Mouse (Mus musculus): ENCODE data around the gene Tuba1c.
"Not testable (repeated sequence)": the region's sequence is repeated elsewhere in the genome, so short reads cannot be mapped to it uniquely, and the experiment has no call there.

The Tuba1c gene

GRCm38 (mm10) chr15:99056332-99056731 is 26.6 kb downstream of the Tuba1c start:
- DNase-seq (ENCODE audit: low spot score in 2 of 2): peak; percentile 25 to 51

DNA sequence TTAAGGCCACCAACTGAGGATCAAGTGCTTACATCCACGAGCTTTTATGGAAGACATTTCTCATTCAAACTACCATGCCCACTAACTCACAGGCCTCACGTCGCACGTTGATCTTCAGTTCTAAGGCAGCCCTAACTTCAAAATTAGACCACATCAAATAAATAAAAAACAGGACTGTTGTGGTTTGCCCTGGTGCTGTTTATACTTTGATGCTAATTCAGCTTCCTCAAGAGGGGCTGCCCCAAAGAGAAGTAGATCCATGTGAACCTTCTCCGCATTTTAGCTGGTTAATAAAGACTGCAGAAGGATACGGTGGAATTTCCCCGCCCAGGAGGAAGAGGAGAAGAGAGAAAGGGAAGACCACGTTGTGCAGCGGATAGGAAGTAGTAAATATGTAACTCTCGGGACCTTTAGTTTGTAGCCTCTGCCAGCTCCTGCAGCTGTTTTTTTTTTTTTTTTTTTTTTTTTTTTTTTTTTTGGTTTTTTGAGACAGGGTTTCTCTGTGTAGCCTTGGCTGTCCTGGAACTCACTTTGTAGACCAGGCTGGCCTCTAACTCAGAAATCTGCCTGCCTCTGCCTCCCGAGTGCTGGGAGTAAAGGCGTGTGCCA is 36.0 kb downstream of the Tuba1c start:
- no peak for DNase-seq (ENCODE audit: low spot score in 2 of 2)

- DNase-seq (ENCODE audit: low spot score in 2 of 2): no peak
Measured at GRCm38 (mm10) chr15:99071988-99072387, 42.3 kb downstream of the Tuba1c start.

GRCm38 (mm10) chr15:99074019-99074599 is 44.4 kb downstream of the Tuba1c start, which contains the start of gene Troap:
Troap (plus strand) TSS chr15:99074575.
- no peak for DNase-seq (ENCODE audit: low spot score in 2 of 2)

DNA sequence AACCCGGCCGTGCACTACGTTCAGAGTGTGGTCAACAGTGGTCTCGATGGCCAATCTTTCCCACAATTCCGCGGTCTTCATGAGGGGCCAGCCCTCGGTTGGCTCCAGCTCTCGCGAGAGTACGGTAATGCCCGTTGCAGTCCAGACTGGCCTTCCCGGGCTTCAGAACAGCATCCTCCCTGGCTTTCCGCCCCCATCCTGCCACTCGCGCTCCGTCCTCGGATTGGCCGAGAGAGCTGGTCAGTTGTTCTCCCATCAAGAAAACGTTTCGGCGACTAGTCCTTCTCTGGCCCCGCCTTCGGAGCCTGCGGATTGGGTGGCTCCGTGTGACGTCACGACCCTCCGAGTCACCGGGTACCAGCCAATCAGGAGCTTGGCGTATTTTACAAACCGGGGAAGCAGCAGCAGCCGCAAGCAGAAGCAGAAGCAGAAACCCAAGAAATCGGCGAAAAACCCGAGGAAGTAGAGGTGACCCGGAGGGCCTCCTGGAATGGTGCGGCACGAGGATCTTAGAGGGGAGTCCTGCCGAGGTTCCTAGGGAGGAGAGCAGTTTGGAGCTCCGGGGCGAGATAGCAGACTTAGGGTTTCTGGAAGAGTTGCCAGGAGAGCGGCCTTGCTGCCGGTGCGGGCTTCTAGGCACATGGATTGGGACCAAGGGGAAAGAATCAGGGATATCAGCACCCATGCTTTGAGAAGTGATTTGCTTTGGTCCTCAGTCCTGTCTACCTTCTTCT is 45.1 kb downstream of the Tuba1c start:
- DNase-seq (ENCODE audit: low spot score in 2 of 2): peak; percentile 96

DNA sequence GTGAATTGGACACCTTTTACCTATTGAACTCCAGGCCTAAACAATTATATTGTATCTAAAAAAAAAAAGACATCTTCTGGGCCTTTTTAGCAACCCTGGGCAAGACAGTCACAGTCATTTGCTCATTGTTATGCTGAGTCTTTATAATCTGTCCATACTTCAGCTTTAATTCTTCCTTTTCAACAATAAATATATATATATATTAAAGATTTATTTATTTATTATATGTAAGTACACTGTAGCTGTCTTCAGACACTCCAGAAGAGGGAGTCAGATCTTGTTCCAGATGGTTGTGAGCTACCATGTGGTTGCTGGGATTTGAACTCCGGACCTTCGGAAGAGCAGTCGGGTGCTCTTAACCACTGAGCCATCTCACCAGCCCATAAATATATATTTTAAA is 46.3 kb downstream of the Tuba1c start:
- DNase-seq (ENCODE audit: low spot score in 2 of 2): not testable (repeated sequence)

GRCm38 (mm10) chr15:99078181-99078910 is 48.7 kb downstream of the Tuba1c start:
- DNase-seq (ENCODE audit: low spot score in 2 of 2): no peak

DNA sequence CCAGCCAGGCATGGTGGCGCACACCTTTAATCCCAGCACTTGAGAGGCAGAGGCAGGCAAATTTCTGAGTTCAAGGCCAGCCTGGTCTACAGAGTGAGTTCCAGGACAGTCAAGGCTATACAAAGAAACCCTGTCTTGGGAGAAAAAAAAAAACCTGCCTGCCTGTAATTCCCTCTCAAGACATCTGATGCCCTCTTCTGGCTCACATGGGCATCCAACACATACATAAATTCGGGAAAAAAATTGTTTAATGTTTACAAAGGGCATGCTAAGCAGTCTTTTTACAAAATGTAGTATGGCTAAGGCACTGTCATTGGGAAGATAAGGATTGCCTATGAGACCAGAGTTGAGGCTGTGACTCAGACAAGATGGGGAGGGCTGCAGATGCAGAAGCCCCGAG is 50.1 kb downstream of the Tuba1c start:
- no peak for DNase-seq (ENCODE audit: low spot score in 2 of 2)

GRCm38 (mm10) chr15:99082322-99082721 is 52.6 kb downstream of the Tuba1c start:
- DNase-seq (ENCODE audit: low spot score in 2 of 2): no peak

GRCm38 (mm10) chr15:99082840-99083239 is 53.1 kb downstream of the Tuba1c start:
- no peak for DNase-seq (ENCODE audit: low spot score in 2 of 2)

DNA sequence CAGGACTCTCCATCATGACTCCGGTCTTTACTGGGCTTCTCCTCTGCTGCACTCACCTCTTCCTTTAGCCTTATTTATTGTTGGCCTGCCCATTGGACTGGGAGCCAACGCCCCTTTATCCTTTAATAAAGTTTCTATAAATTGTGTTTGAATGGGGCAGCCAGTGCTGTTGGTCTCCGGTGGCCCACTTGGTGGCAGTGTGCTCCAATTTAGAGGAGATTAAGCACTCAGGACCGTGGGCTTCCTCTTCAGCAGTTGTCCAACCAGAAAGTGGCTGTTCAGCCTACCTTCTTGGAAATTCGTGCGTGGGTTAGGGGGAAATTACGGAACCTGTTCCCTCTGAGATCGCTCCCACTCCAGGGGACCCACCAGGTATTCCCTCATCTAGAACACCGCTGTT is 53.6 kb downstream of the Tuba1c start:
- DNase-seq (ENCODE audit: low spot score in 2 of 2): no peak

- no peak for DNase-seq (ENCODE audit: low spot score in 2 of 2)
Measured at GRCm38 (mm10) chr15:99083867-99084557, 54.3 kb downstream of the Tuba1c start.

GRCm38 (mm10) chr15:99084618-99085017 is 54.9 kb downstream of the Tuba1c start:
- no peak for DNase-seq (ENCODE audit: low spot score in 2 of 2)

DNA sequence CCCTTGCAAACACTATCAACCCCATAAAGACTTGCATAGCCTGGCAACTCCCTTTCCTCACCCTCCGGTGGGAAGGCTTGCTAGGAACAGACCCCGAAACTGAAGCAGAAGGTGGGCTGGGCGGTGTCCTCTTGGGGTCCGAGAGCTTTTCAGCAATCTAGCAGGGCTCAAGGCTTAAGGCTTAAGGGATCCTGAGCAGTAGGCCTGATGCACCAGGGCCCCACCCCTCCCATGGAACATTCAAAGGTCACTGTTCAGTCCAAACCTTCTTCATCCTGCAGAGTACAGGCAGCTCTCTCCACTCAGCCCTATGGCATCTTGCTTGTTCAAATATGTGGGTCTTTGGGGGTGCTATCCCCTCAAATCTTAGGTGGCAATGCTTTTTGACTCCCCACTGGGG is 56.3 kb downstream of the Tuba1c start:
- DNase-seq (ENCODE audit: low spot score in 2 of 2): no peak

DNA sequence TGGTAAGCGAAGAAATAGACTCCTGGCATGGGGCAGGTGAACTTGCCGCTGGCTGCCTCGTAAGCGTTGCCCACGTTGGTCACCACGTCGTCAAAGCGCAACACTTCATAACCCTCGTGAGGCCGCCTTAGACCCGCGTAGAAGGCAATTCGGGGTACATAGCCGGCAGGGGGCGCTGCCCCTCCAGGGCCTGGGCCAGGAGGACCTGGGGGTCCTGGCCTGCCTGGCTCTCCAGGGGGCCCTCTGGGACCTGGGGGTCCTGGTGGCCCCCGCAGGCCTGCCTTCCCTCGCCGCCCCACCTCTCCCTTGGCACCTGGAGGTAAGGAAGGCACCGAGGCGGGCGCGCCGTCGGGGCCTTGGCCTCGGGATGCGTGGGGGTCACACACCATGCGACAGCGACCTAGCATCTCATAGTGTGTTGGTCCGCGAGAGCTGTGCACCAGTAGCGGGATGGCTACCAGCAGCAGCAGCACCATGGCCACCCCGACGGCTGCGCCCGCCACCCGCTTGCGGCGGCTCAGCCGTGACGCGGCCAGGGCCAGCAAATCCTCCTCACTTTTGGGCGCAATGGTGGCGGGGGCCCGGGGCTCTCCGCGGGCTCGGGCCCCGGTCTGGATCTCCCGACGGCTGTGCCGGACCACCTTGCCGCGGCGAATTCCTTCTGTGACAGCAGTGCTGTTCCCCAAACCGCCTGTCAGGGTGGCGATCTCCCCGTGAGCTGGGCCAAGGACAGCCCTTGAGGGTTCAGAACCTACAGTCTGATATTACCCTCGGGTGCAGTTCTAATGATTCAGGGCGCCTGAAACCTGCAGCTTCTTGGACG is 57.8 kb downstream of the Tuba1c start, which contains the start of gene C1ql4:
Gene C1ql4, minus strand, starts transcription at position 565 of the 823 bp plus-strand sequence.
- DNase-seq (ENCODE audit: low spot score in 2 of 2): peak in 1 of 2 experiments; percentile 49

Data from natural killer cell, adult 2 months (primary cell).